Mouse (Mus musculus): ENCODE results near the gene Pdss2. TPM values are rescaled to one million over a fixed set of nuclear protein-coding genes. Genes with fewer than 3 reads are reported as not detected.

The Pdss2 gene
- 10 to 100 TPM; 35.0 to 35.9 TPM for total RNA-seq (2021)
- long read RNA-seq, experiment 1, transcript Pdss2-201 (8 exons, 2,127 nt), result major isoform, 29 of 37 reads
- long read RNA-seq, experiment 1, partial matches to known transcripts, result 1 of 37 reads
- long read RNA-seq, experiment 1, other reads (novel, unspliced or antisense), result 7 of 37 reads
- long read RNA-seq, experiment 2, transcript Pdss2-201 (8 exons, 2,127 nt), result major isoform, 13 of 19 reads
- long read RNA-seq, experiment 2, partial matches to known transcripts, result 5 of 19 reads
- long read RNA-seq, experiment 2, other reads (novel, unspliced or antisense), result 1 of 19 reads

DNA sequence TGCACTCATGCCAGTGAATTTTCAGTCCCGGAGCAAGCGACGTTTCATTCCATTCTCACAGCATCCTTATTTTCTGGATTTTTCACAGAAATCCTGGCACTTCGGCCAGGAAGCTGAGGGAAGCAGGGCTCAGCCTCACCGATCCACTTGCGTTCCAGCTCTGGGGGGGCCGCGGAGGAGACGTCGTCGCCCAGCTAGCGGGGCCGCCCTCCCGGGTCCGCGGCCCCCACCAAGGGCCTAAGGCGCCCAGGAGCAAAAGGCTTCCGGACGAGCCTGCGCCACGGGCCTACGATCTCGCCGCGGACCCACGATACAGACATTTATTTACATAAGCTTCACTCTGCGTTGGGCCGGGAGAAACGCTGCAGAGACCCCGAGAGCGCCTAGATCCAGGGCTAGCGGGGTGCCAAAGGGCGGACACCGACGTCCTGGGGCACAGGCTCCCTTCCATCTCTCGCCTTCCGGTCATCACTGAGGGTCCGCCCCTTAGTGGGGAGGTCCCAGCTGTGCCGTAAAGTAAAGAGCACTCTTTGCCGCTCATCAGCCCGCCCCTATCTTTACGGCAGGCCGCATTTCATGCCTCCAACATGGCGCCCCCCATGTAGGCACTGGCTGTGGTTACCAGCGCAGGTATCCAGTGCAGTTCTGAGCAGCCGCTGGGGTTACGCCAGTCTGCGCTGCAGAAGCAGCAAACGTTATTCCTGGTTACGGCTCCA lies at the start of gene Pdss2:
Pdss2 (plus strand) TSS at position 577 of the 716 bp plus-strand sequence.
- DNase-seq, result peak; percentile 97 to 98

- DNase-seq, result peak in 1 of 2 experiments; percentile 49
Observed at GRCm38 (mm10) chr10:43172066-43172465, 49.2 kb upstream of the Pdss2 start.

GRCm38 (mm10) chr10:43172554-43172953 lies 48.7 kb upstream of the Pdss2 start:
- peak in 1 of 2 experiments; percentile 51 for DNase-seq

DNA sequence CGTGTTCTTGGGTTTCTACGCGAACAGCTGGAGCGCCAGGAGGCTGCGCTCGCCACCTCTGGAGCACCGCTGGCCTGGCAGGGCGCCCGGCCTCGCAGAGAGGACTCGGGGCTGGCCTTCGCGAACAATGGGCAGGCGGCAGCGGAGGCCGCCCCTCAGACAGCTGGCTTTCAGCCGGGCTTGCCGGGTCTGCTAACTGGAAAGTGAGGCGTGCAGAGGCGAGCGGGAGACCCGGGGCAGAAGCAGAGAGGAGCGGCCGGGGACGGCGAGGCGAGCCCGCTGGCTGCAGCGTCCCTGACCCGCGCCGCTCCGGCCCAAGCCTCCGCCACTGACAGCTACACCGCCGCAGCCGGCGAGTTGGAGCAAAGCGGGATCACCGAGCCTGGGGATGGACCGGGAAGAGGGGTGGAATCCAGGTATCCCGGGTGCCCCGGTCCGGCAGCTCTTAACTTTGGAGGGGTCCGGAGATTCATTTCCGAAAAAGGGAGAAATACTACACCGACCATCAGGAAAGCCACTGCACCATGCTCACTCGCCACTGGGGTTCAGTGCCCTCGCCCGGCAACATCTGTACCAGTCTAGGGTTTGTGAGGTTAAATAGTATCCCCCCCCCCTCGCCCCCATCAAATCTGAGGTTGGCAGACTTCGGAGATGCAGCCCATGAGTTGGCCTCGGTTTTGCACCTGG lies 48.0 kb upstream of the Pdss2 start:
- DNase-seq, result peak; percentile 83 to 86

DNA sequence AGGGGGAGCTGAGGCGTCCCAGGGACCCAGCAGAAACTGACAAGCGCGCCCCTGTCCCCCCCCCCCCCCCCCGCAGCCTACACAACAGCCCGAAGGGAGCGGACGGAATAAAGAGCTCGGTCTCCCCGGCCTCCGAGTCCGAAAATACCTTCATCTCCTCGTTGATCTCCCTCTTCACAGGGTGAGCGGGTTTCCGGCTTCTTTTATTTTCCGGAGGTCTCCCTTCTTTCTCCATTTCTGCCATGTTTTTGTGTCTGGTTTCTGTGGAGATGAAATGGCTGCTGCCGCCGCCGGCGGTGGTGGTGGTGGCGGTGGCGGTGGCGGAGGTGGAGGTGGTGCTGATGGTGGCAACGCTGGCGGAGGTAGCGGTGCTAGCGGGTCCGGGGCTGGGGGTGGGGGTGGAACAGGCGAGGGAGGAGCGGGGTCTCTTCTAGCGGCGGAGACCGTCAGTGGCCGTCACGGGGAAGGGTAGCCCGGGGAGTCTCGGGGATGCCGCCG lies 47.4 kb upstream of the Pdss2 start:
- peak; percentile 21 to 55 for DNase-seq

GRCm38 (mm10) chr10:43174326-43175155 lies 46.7 kb upstream of the Pdss2 start, which contains the start of the genes Sobp and 9030612E09Rik:
Sobp (minus strand) TSS chr10:43174530.
9030612E09Rik (plus strand) TSS chr10:43174704.
- DNase-seq, result peak; percentile 75 to 77

DNA sequence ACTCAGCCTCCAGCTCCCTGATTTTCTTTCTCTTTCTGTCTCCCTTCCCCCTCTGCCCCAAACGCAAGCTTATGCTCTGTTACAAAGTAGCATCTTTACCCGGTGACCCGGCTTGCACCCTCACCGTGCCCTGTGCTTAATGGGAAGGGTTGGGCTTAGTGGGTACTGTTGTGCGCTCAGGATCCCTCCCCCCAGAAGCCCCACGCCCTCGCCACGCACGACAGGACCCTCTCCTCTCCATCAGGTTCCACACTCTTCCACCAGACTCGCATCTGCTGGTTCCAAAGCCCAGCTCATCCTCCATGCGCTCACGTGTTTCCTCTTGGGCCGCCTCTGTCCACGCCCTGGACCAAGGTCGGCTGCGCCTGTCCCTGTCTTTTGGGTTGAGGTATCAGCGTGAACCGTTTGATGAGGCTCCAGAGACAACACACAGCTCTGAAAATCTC lies 46.1 kb upstream of the Pdss2 start:
- DNase-seq, result no peak

DNA sequence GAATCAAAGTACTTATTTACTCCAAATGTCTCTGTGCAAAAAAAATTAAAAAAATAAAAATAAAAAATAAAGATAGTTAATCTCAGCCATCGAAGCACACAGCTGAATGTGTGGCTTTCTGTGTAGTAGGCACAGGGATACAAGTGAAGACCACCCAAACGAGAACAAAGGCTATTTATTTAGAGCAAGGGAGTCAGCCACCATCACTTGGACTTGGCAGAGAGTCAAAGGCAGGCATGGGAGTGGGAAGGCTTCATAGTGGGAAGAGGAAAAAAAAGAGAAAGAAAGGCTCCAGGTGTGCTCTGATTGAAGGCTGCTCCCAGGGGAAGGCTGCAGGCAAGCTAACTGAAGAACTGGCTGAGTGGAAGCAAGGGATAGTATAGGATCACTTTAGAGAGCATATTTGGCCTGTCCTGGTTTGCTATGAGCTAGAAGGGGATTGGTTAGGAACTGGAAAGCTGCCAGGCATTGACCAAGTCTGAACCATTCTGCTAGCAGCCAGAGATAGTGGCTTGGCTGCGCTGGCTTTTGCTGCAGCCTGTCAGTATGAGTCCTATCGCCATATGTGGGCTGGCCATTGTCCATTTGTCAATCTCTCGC lies 40.9 kb upstream of the Pdss2 start:
- peak in 1 of 2 experiments; percentile 18 for DNase-seq

DNA sequence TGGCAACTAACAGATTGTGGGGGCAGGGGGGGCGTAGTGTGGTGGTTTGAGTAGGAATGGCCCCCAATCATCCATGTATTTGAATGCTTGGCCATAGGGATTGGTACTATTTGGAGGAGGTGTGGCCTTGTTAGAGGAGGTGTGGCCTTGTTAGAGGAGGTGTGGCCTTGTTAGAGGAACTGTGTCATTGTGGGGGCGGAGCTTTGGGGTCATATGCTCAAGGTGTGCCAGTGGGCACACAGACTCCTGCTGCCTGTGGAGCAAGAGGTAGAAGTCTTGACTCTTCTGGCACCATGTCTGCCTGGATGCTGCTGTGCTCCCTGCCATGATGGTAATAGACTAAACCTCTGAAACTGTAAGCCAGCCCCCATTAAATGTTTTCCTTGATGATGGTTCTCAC lies 21.1 kb upstream of the Pdss2 start:
- no peak for DNase-seq

- no peak for DNase-seq
Observed at GRCm38 (mm10) chr10:43203865-43204264, 17.4 kb upstream of the Pdss2 start.

DNA sequence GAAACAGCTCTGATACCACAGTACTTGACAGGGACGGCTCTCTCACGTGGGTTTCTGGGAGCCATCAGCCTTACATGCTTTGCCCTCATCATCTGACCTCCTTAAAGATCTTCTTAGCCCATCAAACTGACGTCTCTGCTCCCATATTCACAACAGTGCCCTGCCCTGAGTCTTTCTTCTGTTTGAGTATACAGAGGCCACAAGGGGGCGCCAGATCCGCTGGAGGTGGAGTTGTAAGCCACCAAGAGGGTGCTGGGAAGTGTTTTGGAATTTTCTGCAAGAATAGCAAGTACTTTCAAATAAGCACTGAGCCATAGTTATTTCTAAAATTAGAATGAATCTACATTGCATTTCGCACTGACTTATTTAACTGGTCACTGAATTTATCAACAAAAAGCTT lies 9.4 kb upstream of the Pdss2 start:
- DNase-seq, result peak; percentile 20 to 54

DNA sequence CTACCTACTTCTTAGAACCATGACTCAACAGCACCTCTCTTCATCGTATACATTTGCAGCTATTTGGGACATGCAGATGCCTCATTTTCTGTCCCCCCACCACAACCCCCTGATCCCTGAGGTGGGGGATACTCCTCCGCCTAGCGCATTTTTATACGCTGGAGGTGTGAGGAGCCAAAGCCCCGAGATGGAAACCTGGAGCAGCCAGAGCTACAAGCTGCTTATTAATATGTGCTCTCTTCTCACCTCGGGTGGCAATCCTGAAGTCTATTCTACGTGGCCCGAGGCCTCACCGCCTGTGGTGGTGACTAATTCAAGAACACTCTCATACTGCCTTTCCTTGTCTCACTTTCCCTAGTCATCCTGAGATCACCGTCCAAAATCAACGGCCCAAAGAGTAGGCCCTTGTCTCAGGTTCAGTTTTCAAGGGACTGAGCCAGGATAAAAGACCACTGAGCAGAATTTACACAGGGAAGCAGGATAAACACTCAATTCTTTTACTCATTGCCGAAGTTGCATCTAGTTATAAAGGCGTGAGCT lies 3.9 kb upstream of the Pdss2 start:
- no peak for DNase-seq

- DNase-seq, result peak; percentile 2 to 39
Observed at GRCm38 (mm10) chr10:43220479-43220878, 807 bp upstream of the Pdss2 start.

DNA sequence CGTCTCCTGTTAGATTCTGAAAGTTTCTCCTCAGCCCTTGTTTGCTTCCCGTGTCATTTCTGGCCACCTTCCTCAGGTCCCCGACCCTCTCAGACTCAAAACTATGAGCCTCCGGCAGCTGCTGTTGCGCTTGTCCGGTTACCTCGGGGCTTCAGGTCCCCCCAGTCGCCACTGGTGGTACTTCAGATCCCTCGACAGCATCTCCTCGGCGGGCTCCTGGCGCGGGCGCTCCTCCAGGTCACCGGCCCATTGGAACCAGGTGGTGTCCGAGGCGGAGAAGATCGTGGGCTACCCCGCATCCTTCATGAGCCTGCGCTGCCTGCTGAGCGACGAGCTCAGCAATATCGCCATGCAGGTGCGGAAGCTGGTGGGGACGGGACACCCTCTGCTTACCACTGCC lies 373 bp downstream of the Pdss2 start:
- no peak for DNase-seq

- DNase-seq, result no peak
Observed at GRCm38 (mm10) chr10:43223391-43223790, 2.1 kb downstream of the Pdss2 start.

- DNase-seq, result no peak
Observed at GRCm38 (mm10) chr10:43226391-43226790, 5.1 kb downstream of the Pdss2 start.

DNA sequence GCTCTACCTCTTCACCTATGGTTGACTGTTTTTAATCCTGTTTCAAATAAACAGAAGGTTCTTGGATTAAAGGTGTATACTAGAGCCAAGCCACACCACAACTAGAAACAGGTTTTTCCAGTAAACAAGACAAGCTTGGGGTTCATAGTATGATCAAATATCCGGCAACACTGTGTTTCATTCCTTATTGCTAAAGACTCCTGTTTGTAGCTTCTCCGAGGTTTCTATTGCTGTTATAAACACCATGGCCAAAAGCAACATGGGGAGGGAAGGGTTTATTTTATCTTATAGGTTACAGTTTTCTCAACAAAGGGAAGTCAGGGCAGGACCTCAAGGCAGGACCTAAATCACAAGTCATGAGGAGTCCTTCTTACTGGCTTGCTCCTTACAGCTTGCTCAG lies 8.0 kb downstream of the Pdss2 start:
- DNase-seq, result no peak

GRCm38 (mm10) chr10:43234522-43234921 lies 13.2 kb downstream of the Pdss2 start:
- no peak for DNase-seq

GRCm38 (mm10) chr10:43235011-43235410 lies 13.7 kb downstream of the Pdss2 start:
- no peak for DNase-seq

- no peak for DNase-seq
Observed at GRCm38 (mm10) chr10:43235758-43236669, 14.7 kb downstream of the Pdss2 start.
